Mouse (Mus musculus) limb, embryonic 11.5 days (tissue): Measurements from ENCODE around the gene Cdc42ep2. TPM values are rescaled to one million over a fixed set of nuclear protein-coding genes. Genes with fewer than 3 reads are reported as not detected.

ENCODE experiments used
- ATAC-seq: fragments of 200-750 bp; cut with Nextera tagmentation; 2 replicates; pipeline ENCODE4 v1.8.0; 2017; ENCODE audit warnings: low read depth; ENCODE audit not compliant: insufficient number of reproducible peaks, low FRiP score, low TSS enrichment
- DNase-seq: peaks from one replicate; pipeline ENCODE4 v3.0.0-alpha.2; 2015; ENCODE audit warnings: low spot score
- H3K27ac ChIP-seq: fragments of 300-500 bp; sonication (generic); replicated peaks from 2 replicates; pipeline ENCODE4 v1.5.1; 2014; ENCODE audit warnings: low read depth, mild to moderate bottlenecking, low read length
- H3K27me3 ChIP-seq: fragments of 300-500 bp; sonication (generic); 2 replicates; pipeline ENCODE4 v1.6.1; 2014; ENCODE audit warnings: mild to moderate bottlenecking, low read length, mixed read lengths; ENCODE audit not compliant: control insufficient read depth, insufficient read depth
- H3K36me3 ChIP-seq: fragments of 300-500 bp; sonication (generic); 2 replicates; pipeline ENCODE4 v1.6.1; 2014; ENCODE audit warnings: mild to moderate bottlenecking, low read length, moderate library complexity, mixed read lengths; ENCODE audit not compliant: control insufficient read depth, insufficient read depth
- H3K4me1 ChIP-seq: fragments of 300-500 bp; sonication (generic); 2 replicates; pipeline ENCODE4 v1.6.1; 2014; ENCODE audit warnings: low read length, mixed read lengths; ENCODE audit not compliant: control insufficient read depth, insufficient read depth
- H3K4me2 ChIP-seq: fragments of 300-500 bp; sonication (generic); 2 replicates; pipeline ENCODE4 v1.6.1; 2014; ENCODE audit warnings: low read depth, mild to moderate bottlenecking, moderate library complexity; ENCODE audit not compliant: severe bottlenecking
- H3K4me3 ChIP-seq: fragments of 300-500 bp; sonication (generic); 2 replicates; pipeline ENCODE4 v1.5.1; 2014; ENCODE audit warnings: low read depth, low read length
- H3K9ac ChIP-seq: fragments of 300-500 bp; sonication (generic); 2 replicates; pipeline ENCODE4 v1.6.1; 2014; ENCODE audit warnings: mild to moderate bottlenecking, low read length
- H3K9me3 ChIP-seq: fragments of 300-500 bp; sonication (generic); 2 replicates; pipeline ENCODE4 v1.6.1; 2016; ENCODE audit warnings: low read length; ENCODE audit not compliant: control insufficient read depth
- WGBS: fragments of 180-500 bp; shearing (Covaris S2); extraction: QIAGEN DNeasy Blood & Tissue Kit; methylation state at CpG from one replicate; pipeline ENCODE4 v1.1.7; 2014; 5-methylcytosine and 5-hydroxymethylcytosine counted together
- polyA plus RNA-seq: library from polyadenylated mRNA; unstranded; fragments of >200 nt; fragmentation: Nextera tagmentation; extraction: Ambion mirVana; gene quantifications from 2 replicates; pipeline ENCODE4 v1.2.1, GENCODE M21; 2014

Gene Cdc42ep2
- polyA plus RNA-seq, 1 experiment from 2014 or later: 2.2 TPM

DNA sequence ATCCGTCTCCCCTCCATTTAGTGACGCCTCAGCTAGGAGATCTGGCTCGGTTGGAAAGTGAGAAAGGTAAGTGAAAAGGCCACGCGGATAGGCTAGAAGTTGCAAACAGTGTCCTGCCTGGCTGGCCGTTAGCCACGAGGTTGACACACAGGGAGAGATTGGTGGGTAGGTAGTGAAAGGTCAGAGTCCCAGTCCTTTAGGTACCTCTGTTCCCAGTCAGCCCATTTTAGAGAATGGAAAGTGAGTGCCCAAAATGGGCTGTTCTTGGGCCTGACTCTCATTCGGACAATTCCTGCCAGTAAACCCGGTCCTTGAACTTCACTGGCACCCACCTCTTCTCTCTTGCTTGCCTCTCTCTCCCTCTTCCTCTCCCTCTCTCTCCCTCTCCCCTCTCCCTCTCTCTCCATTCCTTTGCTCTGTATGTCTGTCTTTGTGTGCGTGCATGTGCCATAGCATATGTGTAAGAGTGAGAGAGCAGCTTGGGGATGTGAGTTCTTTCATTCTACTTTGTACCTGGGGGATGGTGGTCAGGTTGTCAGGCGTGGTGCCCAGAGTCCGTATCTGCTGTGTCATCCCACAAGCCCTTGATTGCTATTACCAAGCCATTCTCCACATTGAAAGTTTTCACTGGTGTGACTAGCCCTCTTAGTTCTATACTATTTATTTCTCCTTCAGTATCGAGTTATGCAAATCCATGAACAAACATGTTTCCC, 11.5 kb downstream of the Cdc42ep2 start, which contains the start of gene Dpf2:
Gene Dpf2 (minus strand): TSS at position 4 of the 713 bp plus-strand sequence.
- Histone ChIP-seq H3K4me2 (peak within 1 kb of the TSS; percentile 54), H3K27ac (peak within 1 kb of the TSS; percentile 64), H3K27me3 (no peaks in the 10 kb centered on the region), H3K9ac (peak within 1 kb of the TSS; percentile 95), H3K4me3 (peak within 1 kb of the TSS; percentile 80), H3K4me1 (peaks cover 13% of the 10 kb centered on the region), H3K9me3 (no peaks in the 10 kb centered on the region), H3K36me3 (no peaks in the 10 kb centered on the region)
- peak; percentile 27 for ATAC-seq
- DNase-seq: no peak
- 23% methylated on average over 13 of the region's 13 CpGs for WGBS

GRCm38 (mm10) chr19:5912103-5913006, 12.3 kb downstream of the Cdc42ep2 start:
- DNase-seq: peak; percentile 100
- under 1% methylated on average over 56 of the region's 59 CpGs for WGBS

GRCm38 (mm10) chr19:5911430-5912102, 13.1 kb downstream of the Cdc42ep2 start:
- ATAC-seq (no peak), DNase-seq (no peak)
- peak overlapping the region; percentile 95 for H3K9ac ChIP-seq
- peak overlapping the region; percentile 80 for H3K4me3 ChIP-seq
- whole genome bisulfite sequencing: 14% methylated on average over 14 of the region's 14 CpGs
- H3K4me2 ChIP-seq: peak overlapping the region; percentile 54
- H3K36me3 ChIP-seq: peaks cover 3% of the 10 kb centered on the region
- no peak overlapping the region; the same call in 1 of the 2 replicates for H3K27ac ChIP-seq
- peaks cover 13% of the 10 kb centered on the region for H3K4me1 ChIP-seq
- no peaks in the 10 kb centered on the region for H3K27me3 ChIP-seq
- no peaks in the 10 kb centered on the region for H3K9me3 ChIP-seq

More at GRCm38 (mm10) chr19:5912103-5913006, 12.3 kb downstream of the Cdc42ep2 start:
- H3K36me3 ChIP-seq: no peaks in the 10 kb centered on the region
- no peaks in the 10 kb centered on the region for H3K27me3 ChIP-seq
- peak overlapping the region; percentile 80 for H3K4me3 ChIP-seq
- H3K9ac ChIP-seq: peak overlapping the region; percentile 95
- peak overlapping the region; percentile 54 for H3K4me2 ChIP-seq
- no peaks in the 10 kb centered on the region for H3K9me3 ChIP-seq
- peaks cover 13% of the 10 kb centered on the region for H3K4me1 ChIP-seq
- ATAC-seq: peak; percentile 88
- peak overlapping the region; percentile 64 for H3K27ac ChIP-seq

DNA sequence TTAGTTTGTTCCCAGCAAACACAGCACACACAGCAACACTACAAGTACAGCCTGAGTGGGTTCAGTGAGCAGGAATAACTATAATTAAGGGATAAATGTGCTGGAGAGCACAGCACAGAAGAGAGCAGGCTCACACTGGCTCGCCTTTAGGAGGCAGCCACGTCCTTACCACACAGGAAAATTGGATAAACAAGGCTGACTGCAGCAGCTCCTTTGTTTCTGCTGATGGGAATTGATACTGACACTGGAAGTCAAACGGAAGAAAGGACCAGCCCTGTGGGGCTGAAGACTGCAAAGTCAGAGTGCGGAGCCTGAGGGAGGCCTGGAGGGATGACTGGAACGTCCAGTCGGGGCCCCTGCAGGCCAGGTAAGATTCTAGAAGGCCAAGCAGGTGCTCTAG, 14.4 kb downstream of the Cdc42ep2 start:
- Histone ChIP-seq H3K9ac (no peak overlapping the region), H3K4me3 (no peak overlapping the region), H3K27me3 (no peaks in the 10 kb centered on the region), H3K27ac (no peak overlapping the region), H3K36me3 (peaks cover 6% of the 10 kb centered on the region), H3K4me2 (no peak overlapping the region; the same call in 1 of the 2 replicates), H3K9me3 (no peaks in the 10 kb centered on the region), H3K4me1 (peaks cover 13% of the 10 kb centered on the region)
- ATAC-seq: no peak
- no peak for DNase-seq
- 82% methylated on average over 6 of the region's 6 CpGs for WGBS

- Histone ChIP-seq H3K4me2 (no peak overlapping the region), H3K36me3 (peaks cover 34% of the 10 kb centered on the region), H3K9me3 (no peaks in the 10 kb centered on the region), H3K4me1 (peaks cover 13% of the 10 kb centered on the region), H3K4me3 (no peak overlapping the region), H3K27ac (no peak overlapping the region), H3K27me3 (no peaks in the 10 kb centered on the region), H3K9ac (no peak overlapping the region)
- WGBS: 89% methylated on average over 3 of the region's 3 CpGs
- DNase-seq: no peak
- no peak for ATAC-seq
Measured at GRCm38 (mm10) chr19:5907275-5907674, 17.3 kb downstream of the Cdc42ep2 start.

GRCm38 (mm10) chr19:5894002-5894678, 30.5 kb downstream of the Cdc42ep2 start, which contains the start of gene Tigd3:
Gene Tigd3, minus strand, starts transcription at chr19:5894149.
- Histone ChIP-seq H3K36me3 (peaks cover 5% of the 10 kb centered on the region; the same call in 1 of the 2 replicates), H3K9me3 (no peaks in the 10 kb centered on the region), H3K4me2 (peak within 1 kb of the TSS; percentile 77), H3K27ac (no peak within 1 kb of the TSS), H3K4me3 (peak within 1 kb of the TSS; percentile 70), H3K9ac (peak within 1 kb of the TSS; percentile 75), H3K4me1 (peaks cover 5% of the 10 kb centered on the region; the same call in 1 of the 2 replicates), H3K27me3 (no peaks in the 10 kb centered on the region)
- ATAC-seq: peak; percentile 95
- 5% methylated on average over 36 of the region's 36 CpGs for WGBS
- peak; percentile 96 for DNase-seq

- peak overlapping the region; percentile 70 for H3K4me3 ChIP-seq
- H3K4me2 ChIP-seq: peak overlapping the region; percentile 77
- 9% methylated on average over 31 of the region's 31 CpGs for WGBS
- H3K9me3 ChIP-seq: no peaks in the 10 kb centered on the region
- peaks cover 5% of the 10 kb centered on the region; the same call in 1 of the 2 replicates for H3K4me1 ChIP-seq
- H3K27me3 ChIP-seq: no peaks in the 10 kb centered on the region
- peak overlapping the region; percentile 75 for H3K9ac ChIP-seq
- no peak overlapping the region for H3K27ac ChIP-seq
- peaks cover 5% of the 10 kb centered on the region; the same call in 1 of the 2 replicates for H3K36me3 ChIP-seq
- no peak for DNase-seq
- peak; percentile 50; the same call in 1 of the 2 replicates for ATAC-seq
Measured at GRCm38 (mm10) chr19:5893282-5894001, 31.2 kb downstream of the Cdc42ep2 start.
